Mouse (Mus musculus): Measurements from ENCODE around the gene Supt6. TPM values are rescaled to one million over a fixed set of nuclear protein-coding genes. Genes with fewer than 3 reads are reported as not detected.
"Not testable (repeated sequence)": the region's sequence is repeated elsewhere in the genome, so short reads cannot be mapped to it uniquely, and the experiment has no call there.

The Supt6 gene
- polyA plus RNA-seq, 1 experiment from 2014 or later, result 79.5 TPM

DNA sequence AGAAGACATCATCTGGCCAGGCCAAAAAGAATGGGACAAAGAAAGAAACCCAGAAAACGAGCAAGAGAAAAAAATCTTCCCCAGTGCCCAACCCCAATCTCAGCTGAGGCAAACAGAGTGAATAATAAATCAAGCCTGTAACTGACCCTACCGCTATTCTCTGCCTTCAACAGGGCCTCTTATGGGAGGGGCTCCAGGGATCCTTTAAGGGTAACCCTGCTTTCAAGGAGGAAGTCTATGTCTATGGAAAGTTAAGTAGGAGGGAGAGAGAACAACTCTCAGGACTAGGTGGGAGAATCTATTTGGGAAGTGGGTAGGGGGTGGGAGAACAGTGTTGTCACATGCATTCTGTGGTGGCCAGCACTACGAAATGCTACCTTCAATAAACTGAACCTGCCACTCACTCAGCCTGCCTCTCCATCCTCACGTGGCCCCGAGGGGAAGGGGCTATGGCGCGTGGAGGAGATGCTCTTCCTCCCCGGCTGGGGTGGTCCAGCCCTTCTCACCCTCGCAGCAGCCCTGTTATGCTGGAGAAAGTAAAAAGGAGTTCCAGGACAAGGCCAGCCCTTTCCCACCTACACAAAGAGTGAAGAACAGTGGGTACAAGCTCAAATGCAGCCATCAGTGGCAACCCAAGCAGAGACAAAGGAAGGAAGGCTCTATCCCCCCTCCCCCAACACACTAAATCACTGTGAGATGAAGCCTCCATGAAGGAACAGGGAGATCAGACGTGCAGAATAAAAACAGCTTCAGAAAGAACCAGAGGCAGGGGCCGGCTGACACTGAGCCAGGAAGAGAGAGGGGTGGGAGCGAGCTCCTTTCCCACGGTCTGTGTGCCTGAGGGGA, 40.2 kb downstream of the Supt6 start:
- no peak overlapping the region for H3K27ac ChIP-seq
- peaks cover 58% of the 10 kb centered on the region for H3K36me3 ChIP-seq (ENCODE audit: inconsistent target)
- H3K4me3 ChIP-seq (ENCODE audit: inconsistent target), result no peak overlapping the region
- H3K79me2 ChIP-seq (ENCODE audit: inconsistent target), result no peaks in the 10 kb centered on the region
- 87% methylated on average over 13 of the region's 13 CpGs for WGBS (ENCODE audit: missing documents)

DNA sequence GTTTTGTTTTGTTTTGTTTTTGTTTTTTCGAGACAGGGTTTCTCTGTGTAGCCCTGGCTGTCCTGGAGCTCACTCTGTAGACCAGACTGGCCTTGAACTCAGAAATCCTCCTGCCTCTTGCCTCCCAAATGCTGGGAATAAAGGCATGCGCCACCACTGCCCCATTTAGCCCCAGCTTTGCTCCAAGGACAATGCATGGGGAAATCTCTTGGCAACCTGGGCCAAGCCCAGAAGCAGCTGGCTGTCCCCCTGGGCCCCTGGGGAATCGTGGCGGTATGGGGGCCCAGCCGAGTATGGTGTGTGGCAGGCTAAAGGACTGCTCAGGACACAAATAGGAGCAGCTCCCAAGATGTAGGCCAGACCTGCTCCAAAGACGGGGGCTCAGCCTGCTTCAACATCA, 41.5 kb downstream of the Supt6 start:
- Histone ChIP-seq H3K36me3 (ENCODE audit: inconsistent target) (peaks cover 50% of the 10 kb centered on the region), H3K4me3 (ENCODE audit: inconsistent target) (no peak overlapping the region), H3K27ac (no peak overlapping the region), H3K79me2 (ENCODE audit: inconsistent target) (no peaks in the 10 kb centered on the region)
- 96% methylated on average over 6 of the region's 6 CpGs for WGBS (ENCODE audit: missing documents)

DNA sequence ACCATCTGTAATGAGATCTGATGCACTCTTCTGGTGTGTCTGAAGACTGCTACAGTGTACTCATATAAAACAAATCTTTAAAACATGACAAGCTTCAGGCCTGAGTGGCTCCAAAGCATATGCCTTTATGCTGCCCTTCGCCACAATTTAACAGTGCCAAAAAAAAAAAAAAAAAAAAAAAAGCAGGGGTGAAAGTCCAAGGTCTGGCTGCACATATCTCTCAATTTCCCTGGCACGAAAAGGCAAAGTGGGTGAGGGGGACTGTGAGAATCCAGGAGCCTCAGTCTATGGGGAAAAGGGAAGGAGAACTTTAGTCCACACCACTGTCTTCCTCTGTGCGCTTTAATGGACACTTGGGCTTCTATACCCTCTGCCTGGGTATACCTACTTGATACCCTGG, 43.4 kb downstream of the Supt6 start:
- no peak overlapping the region for H3K4me3 ChIP-seq (ENCODE audit: inconsistent target)
- H3K27ac ChIP-seq, result no peak overlapping the region
- no peaks in the 10 kb centered on the region for H3K79me2 ChIP-seq (ENCODE audit: inconsistent target)
- WGBS (ENCODE audit: missing documents), result 100% methylated on average over 2 of the region's 3 CpGs
- H3K36me3 ChIP-seq (ENCODE audit: inconsistent target), result peaks cover 31% of the 10 kb centered on the region

DNA sequence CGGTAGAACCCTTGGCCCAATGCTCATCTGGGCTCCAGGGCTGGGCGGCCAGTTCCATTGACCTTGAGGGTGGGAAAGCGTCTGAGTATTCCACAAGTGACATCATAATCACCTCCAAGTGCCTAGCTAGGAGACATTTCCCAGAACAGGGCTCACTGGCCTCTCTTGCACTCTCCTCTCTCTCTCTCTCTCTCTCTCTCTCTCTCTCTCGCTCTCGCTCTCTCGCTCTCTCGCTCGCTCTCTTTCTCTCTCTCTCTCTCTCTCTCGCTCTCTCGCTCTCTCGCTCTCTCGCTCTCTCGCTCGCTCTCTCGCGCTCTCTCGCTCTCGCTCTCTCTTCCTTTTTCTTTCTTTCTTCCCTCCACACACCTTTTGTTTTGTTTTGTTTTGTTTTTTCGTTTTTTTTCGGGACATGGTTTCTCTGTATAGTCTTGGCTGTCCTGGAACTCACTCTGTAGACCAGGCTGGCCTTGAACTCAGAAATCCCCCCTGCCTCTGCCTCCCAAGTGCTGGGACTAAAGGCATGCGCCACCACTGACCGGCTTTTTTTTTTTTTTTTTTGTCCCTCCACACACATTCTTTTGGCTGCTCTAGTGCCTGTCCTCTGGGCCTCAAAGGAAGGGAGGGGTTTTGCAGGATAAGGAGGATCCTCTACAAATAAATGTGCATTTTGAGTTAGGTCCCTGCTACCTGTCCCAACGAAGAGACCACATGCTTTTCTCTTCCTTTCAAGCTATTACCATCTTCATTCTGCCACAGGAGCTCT, 50.5 kb downstream of the Supt6 start:
- H3K79me2 ChIP-seq (ENCODE audit: inconsistent target), result no peaks in the 10 kb centered on the region
- WGBS (ENCODE audit: missing documents), result 77% methylated on average over 12 of the region's 23 CpGs
- peak overlapping the region; percentile 33 for H3K4me3 ChIP-seq (ENCODE audit: inconsistent target)
- no peak overlapping the region for H3K27ac ChIP-seq
- H3K36me3 ChIP-seq (ENCODE audit: inconsistent target), result no peaks in the 10 kb centered on the region

DNA sequence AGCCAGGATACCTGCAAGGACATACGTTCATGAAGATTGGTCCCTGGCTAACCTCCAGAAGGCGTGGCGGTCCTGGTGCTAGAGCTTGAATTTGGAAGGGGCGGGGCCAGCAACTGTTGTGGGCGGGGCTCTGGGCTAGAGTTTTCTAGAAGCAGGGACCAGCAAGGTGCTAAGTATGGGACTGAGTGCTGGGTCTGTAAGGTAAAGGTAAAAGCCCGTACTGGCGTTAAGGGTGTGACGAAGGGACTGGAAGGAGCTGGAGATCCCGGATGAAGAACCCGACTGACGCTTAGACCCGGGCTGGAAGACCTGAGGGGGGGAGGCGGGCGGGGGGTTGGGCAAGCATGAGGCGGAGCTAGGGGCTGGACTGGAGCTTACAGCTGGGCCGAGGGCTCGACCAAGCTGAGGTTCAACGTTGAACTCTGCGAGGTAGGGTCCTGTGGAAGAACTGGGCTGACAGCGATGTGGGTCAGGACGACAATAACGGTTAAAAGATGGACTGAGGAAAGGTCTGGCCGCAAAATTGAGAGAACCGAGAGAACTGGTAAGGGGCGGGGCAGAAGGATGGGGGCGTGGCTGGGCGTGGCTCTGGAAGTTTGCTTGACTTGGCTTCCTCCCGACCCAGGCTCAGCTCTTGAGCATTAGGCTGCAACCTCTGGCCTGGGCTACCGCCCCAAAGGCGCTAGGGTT, 51.2 kb downstream of the Supt6 start:
- WGBS (ENCODE audit: missing documents), result 10% methylated on average over 27 of the region's 30 CpGs
- Histone ChIP-seq H3K36me3 (ENCODE audit: inconsistent target) (no peaks in the 10 kb centered on the region), H3K27ac (no peak overlapping the region), H3K79me2 (ENCODE audit: inconsistent target) (no peaks in the 10 kb centered on the region), H3K4me3 (ENCODE audit: inconsistent target) (peak overlapping the region; percentile 33)

DNA sequence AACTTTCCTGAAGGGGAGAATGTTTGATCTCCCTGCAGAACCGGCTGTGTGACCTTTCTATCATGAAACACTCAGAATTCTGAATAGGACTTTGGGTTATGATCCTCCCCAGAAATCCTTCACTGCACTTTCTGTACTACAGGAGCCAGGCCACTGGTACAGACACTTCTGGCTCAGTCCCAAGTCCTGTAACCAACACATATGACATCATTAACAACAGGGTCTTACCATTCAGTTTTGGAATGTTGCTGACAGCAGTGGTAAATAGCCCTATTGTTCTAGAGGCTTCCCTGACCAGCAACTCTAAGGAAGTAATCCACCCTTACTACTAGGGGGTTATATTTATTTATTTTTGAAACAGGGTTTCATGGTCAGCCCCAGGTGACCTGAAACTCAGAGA, 52.7 kb downstream of the Supt6 start, which contains the start of gene Proca1:
Proca1 (plus strand) TSS at position 280 of the 400 bp plus-strand sequence.
- Histone ChIP-seq H3K79me2 (ENCODE audit: inconsistent target) (no peaks in the 10 kb centered on the region), H3K36me3 (ENCODE audit: inconsistent target) (no peaks in the 10 kb centered on the region), H3K4me3 (ENCODE audit: inconsistent target) (no peak within 1 kb of the TSS), H3K27ac (no peak within 1 kb of the TSS)
- 91% methylated on average over 1 of the region's 1 CpGs for WGBS (ENCODE audit: missing documents)

DNA sequence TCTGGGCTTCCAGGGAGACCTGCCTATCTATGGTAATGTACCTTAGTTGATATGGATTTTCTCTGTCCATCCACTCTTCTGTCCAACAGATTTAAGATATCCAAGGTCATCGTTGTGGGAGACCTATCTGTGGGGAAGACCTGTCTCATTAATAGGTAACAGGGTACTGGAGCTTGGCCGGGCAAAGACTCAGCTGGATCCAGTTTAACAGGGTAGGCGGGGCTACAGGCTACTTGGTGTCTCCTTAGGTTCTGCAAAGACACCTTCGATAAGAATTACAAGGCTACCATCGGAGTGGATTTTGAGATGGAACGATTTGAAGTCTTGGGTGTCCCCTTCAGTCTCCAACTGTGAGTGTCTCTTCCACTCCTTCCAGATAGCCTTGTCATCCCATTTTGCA, 55.7 kb downstream of the Supt6 start:
- Histone ChIP-seq H3K27ac (no peak overlapping the region), H3K36me3 (ENCODE audit: inconsistent target) (no peaks in the 10 kb centered on the region), H3K4me3 (ENCODE audit: inconsistent target) (no peak overlapping the region), H3K79me2 (ENCODE audit: inconsistent target) (no peaks in the 10 kb centered on the region)
- 89% methylated on average over 6 of the region's 6 CpGs for WGBS (ENCODE audit: missing documents)

DNA sequence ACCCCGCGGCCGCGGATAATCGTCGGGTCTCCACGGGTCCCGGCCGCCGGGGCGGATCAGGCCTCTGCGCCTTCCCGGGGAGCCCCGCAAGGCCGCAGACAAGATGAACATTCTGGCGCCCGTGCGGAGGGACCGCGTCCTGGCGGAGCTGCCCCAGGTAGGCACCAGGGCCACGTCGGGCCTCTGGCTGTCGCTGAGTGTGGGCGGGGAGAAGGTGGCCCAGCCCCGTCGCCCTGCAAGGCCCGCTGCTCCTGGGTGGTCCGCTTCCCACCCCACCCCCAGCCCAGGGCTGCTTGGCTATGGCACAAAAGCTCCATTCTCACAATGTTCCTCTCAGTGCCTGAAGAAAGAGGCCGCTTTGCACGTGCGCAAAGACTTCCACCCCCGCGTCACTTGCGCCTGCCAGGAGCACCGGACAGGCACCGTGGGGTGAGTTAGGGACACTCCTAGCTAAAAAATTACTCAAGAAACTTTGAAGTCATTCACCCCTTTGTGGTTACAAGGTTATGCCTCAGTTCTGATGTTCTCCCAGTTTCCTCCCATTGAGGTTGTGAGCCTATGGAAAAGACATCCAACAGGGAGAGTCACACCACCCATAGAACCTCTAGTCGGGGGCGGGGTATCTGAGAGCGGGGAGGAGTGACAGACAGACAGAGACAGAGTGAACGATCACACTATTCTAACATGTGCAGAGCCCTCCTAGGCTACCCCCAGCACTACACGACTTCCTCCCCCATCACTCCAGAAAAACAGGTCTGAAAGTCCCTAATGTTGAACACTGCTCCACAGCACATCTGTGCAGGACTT, 56.4 kb downstream of the Supt6 start:
- Histone ChIP-seq H3K79me2 (ENCODE audit: inconsistent target) (no peaks in the 10 kb centered on the region), H3K36me3 (ENCODE audit: inconsistent target) (no peaks in the 10 kb centered on the region), H3K4me3 (ENCODE audit: inconsistent target) (no peak overlapping the region), H3K27ac (no peak overlapping the region)
- 8% methylated on average over 36 of the region's 42 CpGs for WGBS (ENCODE audit: missing documents)

DNA sequence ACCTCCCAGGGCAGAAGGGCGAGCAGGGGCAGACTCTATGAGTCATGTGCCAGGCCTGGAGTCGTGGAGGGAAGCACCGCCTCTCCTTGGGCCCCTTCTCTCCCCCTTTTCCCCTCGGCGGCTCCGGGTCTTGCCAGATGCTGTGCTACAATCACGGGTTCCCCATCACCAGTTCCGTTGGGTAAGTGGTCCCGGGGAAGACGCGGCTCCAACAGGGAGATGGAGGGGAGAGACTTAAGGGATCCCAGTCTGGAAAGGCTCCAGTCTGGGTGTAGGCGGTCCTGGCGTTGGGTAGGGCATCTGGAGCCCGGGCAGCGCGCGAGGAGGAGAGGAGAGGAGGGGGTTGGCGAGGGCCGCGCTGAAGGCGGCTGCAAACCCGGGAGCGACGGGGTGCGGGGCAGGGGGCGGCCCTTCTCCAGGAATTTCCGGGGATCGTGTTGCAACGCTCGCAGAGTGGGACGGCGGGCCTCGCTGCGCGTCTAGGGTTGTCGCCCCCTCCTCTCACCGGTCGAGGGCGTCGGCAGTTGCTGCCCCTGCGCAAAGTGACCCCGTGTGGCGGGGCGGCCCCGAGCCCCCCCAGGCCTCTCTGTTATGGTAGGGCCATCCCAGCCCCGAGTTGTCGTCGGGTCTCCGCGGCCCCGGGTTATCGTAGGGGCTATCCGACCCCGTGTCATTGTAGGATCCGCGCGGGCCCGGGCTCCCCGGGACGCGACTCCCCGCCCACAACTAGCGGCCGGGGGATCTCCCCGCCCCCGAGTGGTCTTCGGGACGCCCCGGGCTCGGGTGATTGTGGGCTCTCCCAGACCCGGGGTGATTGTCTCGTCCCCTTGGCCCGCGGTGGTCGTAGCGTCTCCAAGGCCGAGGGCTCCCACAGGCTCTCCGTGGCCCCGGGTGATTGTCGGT, 57.2 kb downstream of the Supt6 start, which contains the start of gene Rab34:
Rab34 (plus strand) TSS at position 100 of the 903 bp plus-strand sequence.
- Histone ChIP-seq H3K4me3 (ENCODE audit: inconsistent target) (peak within 1 kb of the TSS; percentile 30), H3K79me2 (ENCODE audit: inconsistent target) (no peaks in the 10 kb centered on the region), H3K36me3 (ENCODE audit: inconsistent target) (no peaks in the 10 kb centered on the region), H3K27ac (no peak within 1 kb of the TSS)
- 2% methylated on average over 79 of the region's 80 CpGs for WGBS (ENCODE audit: missing documents)

DNA sequence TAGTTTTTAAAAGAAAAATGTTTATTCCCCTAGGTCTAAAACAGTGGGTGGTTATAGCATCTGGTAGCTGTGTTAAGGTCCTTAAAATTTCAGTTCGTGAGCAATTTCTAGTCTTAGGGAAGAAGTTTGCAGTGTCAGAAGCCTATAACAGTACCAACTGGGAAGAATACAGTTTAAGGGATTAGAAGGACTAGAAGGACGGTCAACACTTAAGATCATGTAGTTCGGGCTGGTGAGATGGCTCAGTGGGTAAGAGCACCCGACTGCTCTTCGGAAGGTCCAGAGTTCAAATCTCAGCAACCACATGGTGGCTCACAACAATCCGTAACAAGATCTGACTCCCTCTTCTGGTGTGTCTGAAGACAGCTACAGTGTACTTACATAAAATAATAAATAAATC, 61.1 kb downstream of the Supt6 start:
- H3K79me2 ChIP-seq (ENCODE audit: inconsistent target), result peaks cover 23% of the 10 kb centered on the region
- peaks cover 11% of the 10 kb centered on the region; the same call in 1 of the 2 replicates for H3K36me3 ChIP-seq (ENCODE audit: inconsistent target)
- not testable (repeated sequence) for H3K4me3 ChIP-seq (ENCODE audit: inconsistent target); H3K27ac ChIP-seq
- 97% methylated on average over 6 of the region's 6 CpGs for WGBS (ENCODE audit: missing documents)

DNA sequence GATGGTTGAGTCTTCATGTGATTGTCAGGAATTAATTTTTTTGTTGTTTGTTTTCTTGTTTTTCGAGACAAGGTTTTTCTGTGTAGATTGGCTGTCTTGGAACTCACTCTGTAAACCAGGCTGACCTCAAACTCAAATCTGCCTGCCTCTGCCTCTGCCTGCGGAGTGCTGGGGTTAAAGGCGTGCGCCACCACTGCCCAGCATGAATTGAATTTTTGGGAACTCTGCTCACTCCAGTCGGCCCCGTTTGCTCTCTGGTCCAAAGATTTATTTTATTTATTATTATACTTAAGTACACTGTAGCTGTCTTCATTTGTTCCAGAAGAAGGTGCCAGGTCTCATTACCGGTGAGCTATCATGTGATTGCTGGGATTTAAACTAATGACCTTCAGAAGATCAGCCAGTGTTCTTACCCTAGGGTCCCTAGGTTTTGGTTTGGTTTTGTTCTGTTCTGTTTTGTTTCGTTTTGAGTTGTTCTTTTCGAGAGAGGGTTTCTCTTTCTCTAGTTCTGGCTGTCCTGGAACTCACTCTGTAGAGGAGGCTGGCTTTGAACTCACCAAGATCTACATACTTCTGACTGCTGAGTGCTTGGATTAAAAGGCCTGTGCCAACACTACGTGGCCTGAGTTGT, 61.8 kb downstream of the Supt6 start:
- H3K4me3 ChIP-seq (ENCODE audit: inconsistent target), result peak overlapping the region; percentile 78; the same call in 1 of the 2 replicates

DNA sequence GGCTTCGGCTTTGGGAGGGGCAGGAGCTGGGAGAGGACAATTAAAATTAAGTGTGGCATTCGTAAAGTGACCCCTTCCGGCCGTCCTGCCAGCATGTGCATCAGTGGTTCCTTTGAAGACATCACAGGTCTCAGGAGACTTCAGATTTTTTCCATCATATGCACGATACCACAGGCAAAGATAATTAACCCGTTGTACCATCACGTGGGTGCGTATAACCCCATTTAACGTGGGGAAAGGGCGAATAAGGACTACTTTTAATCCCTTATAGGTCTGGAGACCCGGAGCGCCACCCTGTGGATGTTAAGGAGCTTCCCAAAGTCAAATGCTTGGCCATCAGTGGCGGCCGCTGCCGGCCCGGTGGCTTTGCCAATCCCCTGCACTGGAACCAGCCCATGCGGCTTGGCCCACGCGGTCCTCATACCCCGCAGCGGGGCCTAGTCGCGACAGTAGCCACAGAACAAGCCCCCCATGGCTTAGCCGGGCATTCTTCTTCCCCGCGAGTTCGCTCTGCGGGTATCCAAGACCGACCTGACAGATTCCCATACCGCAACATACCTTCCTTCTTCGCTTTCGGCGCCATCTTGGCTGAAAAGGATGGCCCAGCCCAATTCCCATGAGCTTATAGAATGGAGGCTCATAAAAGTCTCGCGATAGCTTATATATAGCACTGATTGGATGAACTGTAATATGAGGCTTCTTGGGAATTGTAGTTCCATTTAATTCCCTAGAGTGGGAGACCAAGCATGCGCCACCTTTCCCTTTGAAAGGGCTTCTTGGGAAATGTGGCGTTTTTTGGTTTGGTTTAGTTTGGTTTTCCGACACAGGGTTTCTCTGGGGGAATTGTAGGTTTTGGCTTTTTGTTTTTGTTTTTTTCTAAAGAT, 62.6 kb downstream of the Supt6 start, which contains the start of gene Rpl23a:
Rpl23a (minus strand) TSS at position 624 of the 884 bp plus-strand sequence.
- peak within 1 kb of the TSS; percentile 78 for H3K4me3 ChIP-seq (ENCODE audit: inconsistent target)
- WGBS (ENCODE audit: missing documents), result under 1% methylated on average over 38 of the region's 38 CpGs

More for the DNA sequence above, 61.8 kb downstream of the Supt6 start:
- Histone ChIP-seq H3K27ac (no peak overlapping the region), H3K36me3 (ENCODE audit: inconsistent target) (peaks cover 11% of the 10 kb centered on the region; the same call in 1 of the 2 replicates), H3K79me2 (ENCODE audit: inconsistent target) (peaks cover 23% of the 10 kb centered on the region)
- 60% methylated on average over 7 of the region's 10 CpGs for WGBS (ENCODE audit: missing documents)

More for the DNA sequence above, 62.6 kb downstream of the Supt6 start, which contains the start of gene Rpl23a:
- Histone ChIP-seq H3K79me2 (ENCODE audit: inconsistent target) (peaks cover 23% of the 10 kb centered on the region), H3K36me3 (ENCODE audit: inconsistent target) (peaks cover 11% of the 10 kb centered on the region; the same call in 1 of the 2 replicates), H3K27ac (peak within 1 kb of the TSS; percentile 53)
